Mouse (Mus musculus) myocyte (in vitro differentiated cells): ENCODE results near the gene Ppp3r1. TPM values are rescaled to one million over a fixed set of nuclear protein-coding genes. Genes with fewer than 3 reads are reported as not detected.

ENCODE experiments used
- H3K27me3 ChIP-seq: one replicate; pipeline ENCODE4 v1.6.1; 2011; ENCODE audit not compliant: control insufficient read depth, insufficient read depth, insufficient read length
- H3K36me3 ChIP-seq: one replicate; pipeline ENCODE4 v1.6.1; 2011; ENCODE audit not compliant: control insufficient read depth, insufficient read depth
- H3K4me2 ChIP-seq: one replicate; pipeline ENCODE4 v1.6.1; 2011; ENCODE audit warnings: low read depth, control low read depth
- H3K4me3 ChIP-seq: one replicate; pipeline ENCODE4 v1.5.1; 2011; ENCODE audit warnings: mild to moderate bottlenecking, control low read depth, moderate library complexity
- H3K79me2 ChIP-seq: one replicate; pipeline ENCODE4 v1.6.1; 2011; ENCODE audit not compliant: control insufficient read depth, insufficient read depth
- H3ac ChIP-seq: one replicate; pipeline ENCODE4 v1.6.1; 2011; ENCODE audit not compliant: control insufficient read depth, insufficient read length
- CEBPB ChIP-seq: IDR thresholded peaks from 2 replicates; pipeline ENCODE4 v1.6.1; 2011; ENCODE audit warnings: mild to moderate bottlenecking, moderate library complexity; ENCODE audit not compliant: poor library complexity, insufficient read depth, severe bottlenecking
- E2F4 ChIP-seq: IDR thresholded peaks from one replicate; pipeline ENCODE4 v1.6.1; 2011; ENCODE audit warnings: mild to moderate bottlenecking, control low read depth, moderate library complexity; ENCODE audit not compliant: insufficient read depth
- MAX ChIP-seq: IDR thresholded peaks from one replicate; pipeline ENCODE4 v1.6.1; 2011; ENCODE audit warnings: low read depth, mild to moderate bottlenecking, control low read depth
- MYOD1 ChIP-seq, 3 experiments: IDR thresholded peaks; one replicate each; pipeline ENCODE4 v1.6.1; 2011; ENCODE audit warnings: control low read depth in 2 of 3, low read depth in 2 of 3, mild to moderate bottlenecking in 2 of 3, moderate library complexity in 1 of 3; ENCODE audit not compliant: insufficient read length in 2 of 3, control insufficient read depth in 1 of 3
- MYOG ChIP-seq, 3 experiments: IDR thresholded peaks; one replicate each; pipeline ENCODE4 v1.6.1; 2011; ENCODE audit warnings: control low read depth in 2 of 3, low read depth in 2 of 3, mild to moderate bottlenecking in 2 of 3; ENCODE audit not compliant: insufficient read length in 2 of 3, control insufficient read depth in 1 of 3, insufficient read depth in 1 of 3
- POLR2A ChIP-seq: IDR thresholded peaks from one replicate; pipeline ENCODE4 v1.6.1; 2011; ENCODE audit warnings: low read depth, mild to moderate bottlenecking, control low read depth, moderate library complexity; ENCODE audit not compliant: insufficient read length
- POLR2AphosphoS2 ChIP-seq: IDR thresholded peaks from one replicate; pipeline ENCODE4 v1.6.1; 2011; ENCODE audit warnings: low read depth, control low read depth; ENCODE audit not compliant: insufficient read length
- REST ChIP-seq: IDR thresholded peaks from one replicate; pipeline ENCODE4 v1.6.1; 2011; ENCODE audit warnings: mild to moderate bottlenecking, control low read depth, moderate library complexity; ENCODE audit not compliant: insufficient read depth, insufficient read length
- SRF ChIP-seq: IDR thresholded peaks from one replicate; pipeline ENCODE4 v1.6.1; 2011; ENCODE audit warnings: low read depth; ENCODE audit not compliant: control insufficient read depth, insufficient read length
- TCF12 ChIP-seq: IDR thresholded peaks from one replicate; pipeline ENCODE4 v1.6.1; 2011; ENCODE audit warnings: mild to moderate bottlenecking, control low read depth; ENCODE audit not compliant: poor library complexity, insufficient read depth, severe bottlenecking
- TCF3 ChIP-seq: IDR thresholded peaks from one replicate; pipeline ENCODE4 v1.6.1; 2011; ENCODE audit warnings: low read depth, control low read depth; ENCODE audit not compliant: insufficient read length
- USF1 ChIP-seq: IDR thresholded peaks from one replicate; pipeline ENCODE4 v1.6.1; 2011; ENCODE audit warnings: low read depth, mild to moderate bottlenecking, control low read depth, moderate library complexity
- polyA plus RNA-seq: library from polyadenylated mRNA; unstranded; fragments of >200 nt; fragmentation: generic; extraction: Trizol; gene quantifications from one replicate; pipeline ENCODE4 v1.2.1, GENCODE M21; 2012; ENCODE audit warnings: missing spikeins

Gene Ppp3r1
- polyA plus RNA-seq, 1 experiment: 49.8 TPM

DNA sequence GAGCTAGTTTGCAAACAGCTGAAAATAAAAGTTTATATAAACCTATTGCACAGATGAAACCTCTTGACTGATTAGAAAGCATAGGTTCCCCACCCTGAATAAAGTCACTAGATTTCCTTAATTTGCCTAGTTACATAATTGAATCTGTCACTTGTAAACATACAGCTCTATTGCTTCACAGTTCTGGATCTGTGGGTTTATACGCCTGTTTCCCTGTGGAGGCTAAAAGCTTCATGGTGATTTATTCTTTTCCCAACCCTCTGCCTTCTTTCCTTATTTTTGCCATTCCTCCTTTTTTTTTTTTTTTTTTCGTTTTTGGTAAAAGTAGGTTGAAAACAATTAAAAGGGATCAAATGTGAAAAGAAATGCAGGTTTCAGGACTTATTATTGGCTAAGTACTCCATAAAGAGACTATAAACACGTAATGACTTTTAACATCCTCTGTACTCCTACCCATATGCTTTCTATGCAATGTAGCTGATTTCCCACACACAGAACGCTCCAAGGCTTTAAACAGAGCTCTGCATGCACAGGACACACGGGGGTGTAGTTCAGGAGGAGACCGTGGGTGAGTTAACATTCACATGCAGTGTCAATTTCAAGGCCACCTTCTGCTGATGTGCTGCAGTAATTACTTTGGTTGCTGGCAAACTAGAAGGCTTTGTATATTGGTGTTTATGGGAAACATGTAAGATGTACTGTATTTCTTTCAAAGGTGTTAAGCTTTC lies 20.6 kb upstream of the Ppp3r1 start:
- no peaks in the 10 kb centered on the region for H3K79me2 ChIP-seq
- no peak overlapping the region for H3ac ChIP-seq
- peaks cover 8% of the 10 kb centered on the region for H3K27me3 ChIP-seq
- no peak overlapping the region for H3K4me3 ChIP-seq
- H3K4me2 ChIP-seq: no peak overlapping the region
- TF ChIP-seq POLR2AphosphoS2 (no peak), USF1 (no peak), E2F4 (no peak), REST (no peak), TCF3 (no peak), CEBPB (no peak), TCF12 (no peak), MAX (no peak)
- no peaks in the 10 kb centered on the region for H3K36me3 ChIP-seq

DNA sequence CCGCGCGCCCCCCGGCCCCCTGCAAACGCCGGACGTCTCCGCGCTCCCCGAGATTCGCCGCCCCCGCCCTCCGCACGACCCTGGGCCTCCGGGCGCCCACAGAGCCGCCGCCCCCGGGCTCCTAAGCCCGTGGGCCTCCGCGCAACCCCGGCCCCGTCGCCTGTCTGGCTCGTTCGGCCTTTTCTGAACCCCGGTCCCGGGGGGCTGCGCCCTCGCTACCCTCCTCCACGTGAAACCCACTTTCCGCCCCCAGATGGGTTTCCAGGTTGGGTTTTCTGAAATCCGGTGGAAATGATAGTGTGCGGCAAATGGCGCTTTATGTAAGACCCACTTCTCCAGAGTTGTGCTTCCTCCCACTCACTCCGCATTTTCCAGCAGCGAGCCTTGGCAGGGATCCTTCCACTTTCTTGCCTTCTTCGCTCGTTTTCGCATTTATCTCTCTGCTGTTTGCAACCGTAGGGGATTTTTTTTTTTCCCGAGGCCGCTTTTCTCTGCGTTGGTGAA lies 727 bp downstream of the Ppp3r1 start:
- Histone ChIP-seq H3K36me3 (no peaks in the 10 kb centered on the region), H3K4me3 (peak overlapping the region; percentile 65), H3ac (peak overlapping the region; percentile 60), H3K79me2 (peaks cover 51% of the 10 kb centered on the region), H3K27me3 (no peaks in the 10 kb centered on the region), H3K4me2 (peak overlapping the region; percentile 83)
- no peak for TF ChIP-seq TCF12
- TF ChIP-seq REST: no peak
- no peak for TF ChIP-seq SRF
- no peak for TF ChIP-seq USF1
- no peak for TF ChIP-seq CEBPB
- no peak for TF ChIP-seq E2F4
- no peak for TF ChIP-seq MYOD1 (IDR thresholded peaks at IDR 0.05; ENCODE audit: control insufficient read depth in 1 of 3, insufficient read length in 2 of 3, low read depth in 2 of 3)
- TF ChIP-seq POLR2AphosphoS2: no peak
- TF ChIP-seq MAX: no peak

DNA sequence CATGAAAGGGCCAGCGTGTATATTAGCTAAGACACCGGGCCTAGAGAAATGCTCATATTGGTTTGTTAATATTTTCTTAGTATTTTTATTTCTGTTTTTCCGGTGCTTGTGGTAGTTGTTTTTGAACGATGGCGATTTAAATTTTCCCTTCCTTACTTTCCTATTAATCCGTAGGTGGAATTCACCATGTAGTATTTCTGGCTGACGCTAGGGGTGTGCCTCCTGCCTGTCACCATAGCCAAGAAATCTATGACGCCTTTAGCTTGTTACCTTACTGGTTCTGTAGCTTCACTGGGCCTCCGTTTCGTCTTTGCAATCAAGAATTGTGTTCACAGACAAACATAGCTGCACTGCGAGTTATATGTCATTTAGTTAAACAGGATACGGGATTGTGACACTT lies 1.2 kb downstream of the Ppp3r1 start:
- Histone ChIP-seq H3K4me2 (peak overlapping the region; percentile 83), H3K4me3 (peak overlapping the region; percentile 65), H3K36me3 (no peaks in the 10 kb centered on the region), H3K27me3 (no peaks in the 10 kb centered on the region), H3ac (peak overlapping the region; percentile 60), H3K79me2 (peaks cover 56% of the 10 kb centered on the region)
- TF ChIP-seq POLR2AphosphoS2: no peak
- no peak for TF ChIP-seq REST
- TF ChIP-seq POLR2A: no peak
- TF ChIP-seq TCF12: no peak
- TF ChIP-seq E2F4: no peak
- no peak for TF ChIP-seq USF1
- no peak for TF ChIP-seq MYOG (IDR thresholded peaks at IDR 0.05; ENCODE audit: control insufficient read depth in 1 of 3, insufficient read depth in 1 of 3, insufficient read length in 2 of 3, low read depth in 2 of 3)
- no peak for TF ChIP-seq CEBPB
- no peak for TF ChIP-seq TCF3
- no peak for TF ChIP-seq MAX
- TF ChIP-seq SRF: no peak
- no peak for TF ChIP-seq MYOD1 (IDR thresholded peaks at IDR 0.05; ENCODE audit: control insufficient read depth in 1 of 3, insufficient read length in 2 of 3, low read depth in 2 of 3)

DNA sequence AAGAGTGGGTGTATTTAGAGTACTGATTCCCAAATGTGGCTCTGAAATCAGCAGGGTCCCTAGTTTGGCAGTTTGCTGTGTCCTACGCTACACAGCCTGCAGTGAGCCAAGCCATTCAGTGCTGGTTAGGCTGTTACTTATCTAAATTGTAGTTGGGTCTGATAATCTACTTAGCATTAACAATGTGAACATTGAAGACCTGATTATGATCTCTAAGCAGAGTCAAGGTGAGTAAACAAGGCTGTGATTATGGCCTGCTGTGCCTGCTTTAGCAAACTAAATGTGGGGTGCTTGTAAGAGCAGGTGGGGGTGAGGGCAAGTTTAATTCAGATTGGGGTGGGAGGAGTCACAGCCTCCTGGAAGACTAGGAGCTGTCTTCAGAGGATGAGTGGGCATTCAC lies 4.9 kb downstream of the Ppp3r1 start:
- Histone ChIP-seq H3K4me2 (no peak overlapping the region), H3ac (no peak overlapping the region), H3K4me3 (no peak overlapping the region), H3K79me2 (peaks cover 93% of the 10 kb centered on the region), H3K27me3 (no peaks in the 10 kb centered on the region), H3K36me3 (no peaks in the 10 kb centered on the region)
- TF ChIP-seq USF1 (no peak), MYOD1 (IDR thresholded peaks at IDR 0.05; ENCODE audit: control insufficient read depth in 1 of 3, insufficient read length in 2 of 3, low read depth in 2 of 3) (no peak), REST (no peak), E2F4 (no peak), CEBPB (no peak), MYOG (IDR thresholded peaks at IDR 0.05; ENCODE audit: control insufficient read depth in 1 of 3, insufficient read depth in 1 of 3, insufficient read length in 2 of 3, low read depth in 2 of 3) (no peak), SRF (no peak), TCF12 (no peak)

DNA sequence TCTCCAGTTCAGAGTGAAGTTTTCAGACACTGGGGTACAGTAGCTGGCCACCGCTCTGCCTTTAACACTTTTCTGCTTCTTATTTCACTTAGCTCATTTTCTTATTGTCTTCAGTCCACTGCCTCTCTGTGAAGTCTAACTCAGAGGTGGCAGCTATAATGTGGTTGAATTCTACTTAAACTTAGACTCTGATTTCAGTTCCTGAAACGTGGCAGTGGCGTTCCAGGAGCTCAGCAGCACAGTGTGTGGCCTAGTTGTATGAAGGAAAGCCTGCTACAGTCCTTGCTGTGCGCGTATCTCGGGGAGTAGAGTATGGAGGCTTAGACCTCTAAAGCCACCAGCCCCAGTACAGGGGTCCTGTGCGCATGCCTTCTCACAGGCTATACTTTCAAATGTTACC lies 7.6 kb downstream of the Ppp3r1 start:
- Histone ChIP-seq H3K4me2 (no peak overlapping the region), H3K4me3 (no peak overlapping the region), H3K36me3 (no peaks in the 10 kb centered on the region), H3ac (no peak overlapping the region), H3K79me2 (peaks cover 100% of the 10 kb centered on the region), H3K27me3 (no peaks in the 10 kb centered on the region)
- TF ChIP-seq TCF12: no peak
